Mouse (Mus musculus): ENCODE measurements around the gene Ankrd2. TPM values are rescaled to one million over a fixed set of nuclear protein-coding genes. Genes with fewer than 3 reads are reported as not detected.
"Not testable (repeated sequence)": the region's sequence is repeated elsewhere in the genome, so short reads cannot be mapped to it uniquely, and the experiment has no call there.

Gene Ankrd2
- polyA plus RNA-seq, 1 experiment from 2014 or later, result not detected

DNA sequence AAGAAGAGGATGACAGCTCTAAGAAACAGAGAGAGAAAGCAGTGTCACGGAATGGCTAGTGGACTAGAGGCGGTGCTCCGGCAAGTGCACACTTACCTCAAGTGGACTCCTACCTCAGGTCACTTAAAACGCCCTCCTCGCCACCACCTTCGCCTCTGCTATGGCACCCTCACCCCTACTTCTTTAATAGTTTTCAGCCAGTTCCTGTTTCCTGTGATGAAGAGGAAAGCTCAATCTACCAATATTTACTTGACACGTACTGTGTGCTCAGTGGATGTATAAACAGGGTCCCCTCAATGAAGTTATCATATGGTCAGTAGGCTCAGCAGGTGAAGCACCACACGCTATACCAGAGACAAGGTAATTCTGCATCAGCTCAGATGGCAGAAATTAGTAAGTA, 42.8 kb downstream of the Ankrd2 start:
- Histone ChIP-seq H3K27me3 (ENCODE audit: control insufficient read depth, insufficient read depth, low read length) (no peaks in the 10 kb centered on the region), H3K4me2 (replicated peaks; ENCODE audit: low read depth, low read length) (no peak overlapping the region), H3K36me3 (ENCODE audit: control insufficient read depth, insufficient read depth, low read length) (peaks cover 13% of the 10 kb centered on the region), H3K4me3 (ENCODE audit: low read length) (no peak overlapping the region), H3K9ac (ENCODE audit: low read depth, low read length) (no peak overlapping the region), H3K27ac (ENCODE audit: low read depth, low read length) (no peak overlapping the region), H3K4me1 (ENCODE audit: control insufficient read depth, insufficient read depth, low read length) (peaks cover 4% of the 10 kb centered on the region; the same call in 1 of the 2 replicates), H3K9me3 (ENCODE audit: control insufficient read depth, low read length) (no peaks in the 10 kb centered on the region)
- no peak for ATAC-seq (ENCODE audit: low FRiP score, low TSS enrichment)
- 97% methylated on average over 8 of the region's 8 CpGs for WGBS

DNA sequence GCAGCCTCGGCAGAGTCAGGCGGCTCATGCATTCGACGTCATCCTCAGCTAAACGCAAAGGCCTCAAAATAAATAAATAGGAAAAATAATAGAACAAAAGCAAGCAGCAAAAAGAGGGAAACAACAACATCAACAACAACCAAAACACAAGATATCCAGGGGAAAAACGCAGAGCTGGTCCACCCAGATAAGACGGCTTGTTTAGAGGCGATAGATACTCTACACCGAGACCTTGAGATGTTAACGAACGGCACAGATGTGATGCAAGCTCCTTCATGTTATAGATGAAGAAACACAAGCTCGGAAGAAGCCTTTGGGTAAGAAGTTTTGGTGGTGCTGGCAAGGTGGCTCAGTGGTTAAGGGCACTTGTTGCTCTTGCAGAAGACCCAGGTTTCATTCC, 43.2 kb downstream of the Ankrd2 start:
- Histone ChIP-seq H3K27ac (ENCODE audit: low read depth, low read length) (no peak overlapping the region), H3K4me2 (replicated peaks; ENCODE audit: low read depth, low read length) (no peak overlapping the region), H3K9ac (ENCODE audit: low read depth, low read length) (no peak overlapping the region), H3K9me3 (ENCODE audit: control insufficient read depth, low read length) (no peaks in the 10 kb centered on the region), H3K27me3 (ENCODE audit: control insufficient read depth, insufficient read depth, low read length) (no peaks in the 10 kb centered on the region), H3K4me3 (ENCODE audit: low read length) (no peak overlapping the region), H3K36me3 (ENCODE audit: control insufficient read depth, insufficient read depth, low read length) (peaks cover 13% of the 10 kb centered on the region), H3K4me1 (ENCODE audit: control insufficient read depth, insufficient read depth, low read length) (peaks cover 4% of the 10 kb centered on the region; the same call in 1 of the 2 replicates)
- ATAC-seq (ENCODE audit: low FRiP score, low TSS enrichment), result no peak
- 94% methylated on average over 12 of the region's 12 CpGs for WGBS

DNA sequence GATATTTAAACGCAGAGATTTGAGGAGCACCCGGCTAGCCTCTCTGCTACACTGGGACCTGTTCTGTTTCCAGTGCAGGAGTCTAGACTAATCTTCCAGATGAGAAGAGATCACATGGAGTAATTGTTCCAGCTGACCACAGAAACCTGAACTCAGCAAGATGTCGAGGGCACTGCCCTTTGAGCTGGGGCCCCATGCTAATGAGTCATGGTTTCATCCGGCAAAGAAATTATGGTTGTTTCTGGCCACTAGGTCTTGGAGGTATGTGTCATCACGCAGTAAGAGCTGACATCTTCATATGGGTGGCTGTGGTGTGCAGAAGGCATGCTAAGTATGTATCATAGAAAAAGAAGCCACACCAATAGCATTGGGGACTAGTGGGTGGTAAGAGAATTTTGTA, 44.1 kb downstream of the Ankrd2 start:
- ATAC-seq (ENCODE audit: low FRiP score, low TSS enrichment), result no peak

DNA sequence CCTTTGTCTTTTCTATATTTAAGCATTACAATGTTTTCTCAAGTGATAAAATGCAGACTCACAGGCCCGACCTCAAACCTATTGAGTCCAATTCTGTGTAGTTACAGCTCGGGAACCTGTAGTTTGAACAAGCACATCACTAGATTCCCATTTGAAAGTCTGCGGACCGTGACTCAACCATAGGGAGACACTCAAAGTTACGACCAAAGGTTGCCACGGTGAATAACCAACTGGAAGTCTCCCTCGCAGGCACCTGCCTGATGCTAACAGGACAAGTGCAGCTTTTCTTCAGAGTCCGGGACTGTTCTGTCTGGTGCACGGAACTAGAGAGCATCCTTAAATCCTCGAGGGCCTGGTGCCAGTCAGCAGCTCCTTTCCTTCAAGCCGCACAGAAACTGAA, 44.7 kb downstream of the Ankrd2 start:
- peaks cover 6% of the 10 kb centered on the region; the same call in 1 of the 2 replicates for H3K4me1 ChIP-seq (ENCODE audit: control insufficient read depth, insufficient read depth, low read length)
- 53% methylated on average over 11 of the region's 11 CpGs for WGBS
- no peak overlapping the region for H3K27ac ChIP-seq (ENCODE audit: low read depth, low read length)
- no peak overlapping the region for H3K4me3 ChIP-seq (ENCODE audit: low read length)
- peaks cover 7% of the 10 kb centered on the region for H3K36me3 ChIP-seq (ENCODE audit: control insufficient read depth, insufficient read depth, low read length)
- H3K27me3 ChIP-seq (ENCODE audit: control insufficient read depth, insufficient read depth, low read length), result no peaks in the 10 kb centered on the region
- no peak overlapping the region for H3K9ac ChIP-seq (ENCODE audit: low read depth, low read length)
- no peaks in the 10 kb centered on the region for H3K9me3 ChIP-seq (ENCODE audit: control insufficient read depth, low read length)
- no peak overlapping the region for H3K4me2 ChIP-seq (replicated peaks; ENCODE audit: low read depth, low read length)
- no peak for ATAC-seq (ENCODE audit: low FRiP score, low TSS enrichment)

More for the DNA sequence above, 44.1 kb downstream of the Ankrd2 start:
- Histone ChIP-seq H3K27me3 (ENCODE audit: control insufficient read depth, insufficient read depth, low read length) (no peaks in the 10 kb centered on the region), H3K9me3 (ENCODE audit: control insufficient read depth, low read length) (no peaks in the 10 kb centered on the region), H3K9ac (ENCODE audit: low read depth, low read length) (no peak overlapping the region), H3K4me1 (ENCODE audit: control insufficient read depth, insufficient read depth, low read length) (peaks cover 4% of the 10 kb centered on the region; the same call in 1 of the 2 replicates), H3K4me2 (replicated peaks; ENCODE audit: low read depth, low read length) (no peak overlapping the region), H3K36me3 (ENCODE audit: control insufficient read depth, insufficient read depth, low read length) (peaks cover 13% of the 10 kb centered on the region), H3K4me3 (ENCODE audit: low read length) (no peak overlapping the region), H3K27ac (ENCODE audit: low read depth, low read length) (no peak overlapping the region)
- 70% methylated on average over 5 of the region's 5 CpGs for WGBS

DNA sequence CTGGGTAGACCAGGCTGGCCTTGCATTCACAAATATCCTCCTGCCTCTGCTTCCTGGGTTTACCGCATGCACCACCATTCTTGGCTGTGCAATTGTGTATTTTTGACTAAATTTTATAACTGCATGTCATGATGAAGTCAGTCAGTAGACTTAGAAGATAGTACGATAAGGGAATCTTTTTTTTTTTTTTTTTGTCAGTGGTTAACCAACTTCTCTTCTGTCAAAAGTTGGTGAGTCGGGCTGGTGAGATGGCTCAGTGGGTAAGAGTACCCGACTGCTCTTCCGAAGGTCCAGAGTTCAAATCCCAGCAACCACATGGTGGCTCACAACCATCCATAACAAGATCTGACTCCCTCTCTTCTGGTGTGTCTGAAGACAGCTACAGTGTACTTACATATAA, 45.8 kb downstream of the Ankrd2 start:
- H3K4me3 ChIP-seq (ENCODE audit: low read length); H3K27me3 ChIP-seq (ENCODE audit: control insufficient read depth, insufficient read depth, low read length); H3K27ac ChIP-seq (ENCODE audit: low read depth, low read length); ATAC-seq (ENCODE audit: low FRiP score, low TSS enrichment); H3K36me3 ChIP-seq (ENCODE audit: control insufficient read depth, insufficient read depth, low read length); H3K9ac ChIP-seq (ENCODE audit: low read depth, low read length); H3K4me1 ChIP-seq (ENCODE audit: control insufficient read depth, insufficient read depth, low read length); H3K4me2 ChIP-seq (replicated peaks; ENCODE audit: low read depth, low read length); H3K9me3 ChIP-seq (ENCODE audit: control insufficient read depth, low read length): not testable (repeated sequence)
- WGBS, result 97% methylated on average over 5 of the region's 5 CpGs

DNA sequence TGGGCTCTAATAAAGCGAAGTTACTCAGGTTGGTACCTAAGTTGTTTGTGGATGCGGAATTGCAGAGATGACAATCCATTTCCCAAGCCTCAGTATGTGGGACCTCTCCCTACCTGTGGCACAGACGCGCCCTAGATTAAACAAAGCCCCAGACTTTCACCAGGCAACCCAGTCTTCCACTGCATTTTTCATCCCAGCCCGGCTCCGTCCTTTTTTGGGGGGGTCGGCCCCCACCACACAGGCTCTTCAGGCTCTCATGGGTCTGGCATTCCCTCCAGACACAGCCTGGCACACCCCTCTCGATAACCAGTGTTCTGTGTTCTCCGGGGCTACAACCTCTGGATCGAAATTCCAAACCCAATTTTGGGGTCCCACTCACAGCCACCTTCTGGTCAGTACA, 49.9 kb downstream of the Ankrd2 start:
- Histone ChIP-seq H3K4me2 (replicated peaks; ENCODE audit: low read depth, low read length) (peak overlapping the region; percentile 89), H3K36me3 (ENCODE audit: control insufficient read depth, insufficient read depth, low read length) (no peaks in the 10 kb centered on the region), H3K4me3 (ENCODE audit: low read length) (peak overlapping the region; percentile 81), H3K9me3 (ENCODE audit: control insufficient read depth, low read length) (no peaks in the 10 kb centered on the region), H3K27ac (ENCODE audit: low read depth, low read length) (no peak overlapping the region), H3K9ac (ENCODE audit: low read depth, low read length) (peak overlapping the region; percentile 75), H3K4me1 (ENCODE audit: control insufficient read depth, insufficient read depth, low read length) (peaks cover 13% of the 10 kb centered on the region), H3K27me3 (ENCODE audit: control insufficient read depth, insufficient read depth, low read length) (no peaks in the 10 kb centered on the region)
- WGBS, result 7% methylated on average over 10 of the region's 10 CpGs
- no peak for ATAC-seq (ENCODE audit: low FRiP score, low TSS enrichment)

DNA sequence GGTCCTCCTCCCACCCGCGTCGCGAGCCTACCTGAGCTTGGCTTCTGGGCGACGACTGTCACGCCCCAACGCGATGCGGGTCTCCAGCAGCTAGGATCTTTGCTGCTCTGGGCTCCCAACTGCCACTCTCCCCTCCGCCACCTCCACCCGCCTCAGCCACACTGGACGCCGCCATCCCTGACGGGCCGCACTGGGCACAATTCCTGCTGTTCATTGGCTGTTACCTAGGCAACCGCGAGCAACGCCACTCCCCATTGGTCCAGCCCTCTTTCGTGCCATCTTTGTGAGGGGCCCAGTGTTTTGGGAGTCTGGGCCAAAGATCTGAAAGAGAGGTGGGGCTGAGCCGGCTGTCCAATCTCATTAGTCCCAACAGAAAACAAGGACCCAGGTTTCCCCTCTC, 50.4 kb downstream of the Ankrd2 start, which contains the start of gene Morn4:
Morn4 (minus strand) TSS at position 192 of the 400 bp plus-strand sequence.
- Histone ChIP-seq H3K4me2 (replicated peaks; ENCODE audit: low read depth, low read length) (peak within 1 kb of the TSS; percentile 89), H3K27ac (ENCODE audit: low read depth, low read length) (no peak within 1 kb of the TSS), H3K9me3 (ENCODE audit: control insufficient read depth, low read length) (no peaks in the 10 kb centered on the region), H3K4me3 (ENCODE audit: low read length) (peak within 1 kb of the TSS; percentile 81), H3K4me1 (ENCODE audit: control insufficient read depth, insufficient read depth, low read length) (peaks cover 13% of the 10 kb centered on the region), H3K27me3 (ENCODE audit: control insufficient read depth, insufficient read depth, low read length) (no peaks in the 10 kb centered on the region), H3K36me3 (ENCODE audit: control insufficient read depth, insufficient read depth, low read length) (no peaks in the 10 kb centered on the region), H3K9ac (ENCODE audit: low read depth, low read length) (peak within 1 kb of the TSS; percentile 75)
- peak; percentile 85 for ATAC-seq (ENCODE audit: low FRiP score, low TSS enrichment)
- WGBS, result under 1% methylated on average over 21 of the region's 21 CpGs

DNA sequence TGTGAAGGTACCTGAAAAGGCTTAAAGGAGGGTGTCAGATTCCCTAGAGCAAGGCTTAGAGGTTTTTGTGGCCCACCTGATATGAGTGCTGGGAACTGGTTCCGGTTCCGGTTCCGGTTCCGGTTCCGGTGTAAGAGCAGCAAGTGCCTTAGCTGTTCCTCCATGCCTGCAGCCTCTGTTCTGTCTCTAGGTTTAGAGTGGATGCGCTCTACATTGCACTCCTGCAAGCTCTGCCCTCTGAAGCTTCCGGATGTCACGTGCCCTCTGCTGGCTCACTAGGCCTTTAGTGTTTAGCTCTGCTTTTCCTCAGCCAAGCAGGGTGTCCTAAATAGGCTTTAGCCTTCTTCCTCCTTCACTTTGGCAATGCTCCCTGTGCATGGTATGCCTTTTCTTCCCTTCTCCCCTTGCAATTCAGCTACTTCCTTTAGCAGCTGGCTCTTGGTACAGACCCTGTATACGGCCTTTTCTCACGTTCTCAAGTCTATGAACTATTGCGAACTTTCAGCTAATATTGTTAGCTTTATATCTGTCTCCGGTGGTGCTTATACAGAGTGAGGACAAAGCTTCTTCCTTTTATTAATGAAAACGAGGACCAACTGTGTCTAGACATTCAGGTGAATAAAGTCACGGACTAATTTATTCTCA, 53.4 kb downstream of the Ankrd2 start:
- no peaks in the 10 kb centered on the region for H3K27me3 ChIP-seq (ENCODE audit: control insufficient read depth, insufficient read depth, low read length)
- WGBS, result 24% methylated on average over 14 of the region's 14 CpGs
- peak overlapping the region; percentile 60 for H3K4me2 ChIP-seq (replicated peaks; ENCODE audit: low read depth, low read length)
- peaks cover 17% of the 10 kb centered on the region for H3K4me1 ChIP-seq (ENCODE audit: control insufficient read depth, insufficient read depth, low read length)
- ATAC-seq (ENCODE audit: low FRiP score, low TSS enrichment), result no peak
- H3K9me3 ChIP-seq (ENCODE audit: control insufficient read depth, low read length), result no peaks in the 10 kb centered on the region
- peak overlapping the region; percentile 91 for H3K4me3 ChIP-seq (ENCODE audit: low read length)
- peaks cover 4% of the 10 kb centered on the region; the same call in 1 of the 2 replicates for H3K36me3 ChIP-seq (ENCODE audit: control insufficient read depth, insufficient read depth, low read length)
- peak overlapping the region; percentile 45; the same call in 1 of the 2 replicates for H3K9ac ChIP-seq (ENCODE audit: low read depth, low read length)
- H3K27ac ChIP-seq (ENCODE audit: low read depth, low read length), result peak overlapping the region; percentile 85

DNA sequence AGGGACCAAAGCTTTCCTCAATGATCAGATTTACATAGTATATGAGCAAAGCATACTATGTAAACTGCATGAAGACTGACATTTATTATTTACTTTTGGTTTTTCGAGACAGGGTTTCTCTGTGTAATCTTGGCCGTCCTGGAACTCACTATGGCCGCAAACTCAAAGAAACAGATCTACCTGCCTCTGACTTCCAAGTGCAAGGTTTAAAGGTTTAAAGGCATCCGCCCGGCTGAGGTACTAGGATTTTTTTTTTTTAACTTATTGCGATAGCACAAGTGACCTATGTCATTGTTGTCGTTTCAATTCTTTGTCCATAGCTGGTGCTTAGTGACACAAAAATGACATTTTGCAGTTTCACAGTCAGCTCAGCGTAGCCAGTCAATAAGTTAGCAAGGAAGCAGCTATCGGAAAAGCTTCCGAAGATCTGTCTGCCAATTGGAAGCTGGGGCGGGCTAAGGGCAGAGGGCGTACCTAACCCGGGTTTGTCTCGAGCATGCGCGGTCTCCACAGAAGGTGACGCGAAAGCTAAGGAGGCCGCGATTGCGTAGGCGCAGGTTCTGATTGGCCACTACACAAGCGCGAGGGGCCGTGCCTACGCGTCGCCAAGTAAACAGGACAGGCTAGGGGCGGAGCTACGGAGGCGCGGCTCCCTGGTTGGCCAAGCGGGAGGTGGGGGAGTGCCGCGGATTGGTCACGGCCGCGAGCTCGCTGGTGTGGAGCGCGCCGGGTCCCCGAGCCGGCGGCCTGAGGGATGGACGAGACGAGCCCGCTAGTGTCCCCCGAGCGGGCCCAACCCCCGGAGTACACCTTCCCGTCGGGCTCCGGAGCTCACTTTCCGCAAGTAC, 54.2 kb downstream of the Ankrd2 start, which contains the start of gene Pi4k2a:
Pi4k2a (plus strand) TSS at position 723 of the 848 bp plus-strand sequence.
- ATAC-seq (ENCODE audit: low FRiP score, low TSS enrichment), result peak; percentile 98
- WGBS, result 1% methylated on average over 46 of the region's 55 CpGs
- no peaks in the 10 kb centered on the region for H3K27me3 ChIP-seq (ENCODE audit: control insufficient read depth, insufficient read depth, low read length)
- H3K4me2 ChIP-seq (replicated peaks; ENCODE audit: low read depth, low read length), result peak within 1 kb of the TSS; percentile 60
- peaks cover 17% of the 10 kb centered on the region for H3K4me1 ChIP-seq (ENCODE audit: control insufficient read depth, insufficient read depth, low read length)
- H3K27ac ChIP-seq (ENCODE audit: low read depth, low read length), result peak within 1 kb of the TSS; percentile 85
- no peaks in the 10 kb centered on the region for H3K9me3 ChIP-seq (ENCODE audit: control insufficient read depth, low read length)
- H3K4me3 ChIP-seq (ENCODE audit: low read length), result peak within 1 kb of the TSS; percentile 91
- peak within 1 kb of the TSS; percentile 88 for H3K9ac ChIP-seq (ENCODE audit: low read depth, low read length)
- peaks cover 6% of the 10 kb centered on the region; the same call in 1 of the 2 replicates for H3K36me3 ChIP-seq (ENCODE audit: control insufficient read depth, insufficient read depth, low read length)
